Mouse (Mus musculus) lung, adult 2 months (tissue): ENCODE results near the gene Prss23. TPM values are rescaled to one million over a fixed set of nuclear protein-coding genes. Genes with fewer than 3 reads are reported as not detected.

Experiments used
- DNase-seq: peaks from one replicate; pipeline ENCODE4 v3.0.0; 2022
- H3K4me1 ChIP-seq: fragments of 200-500 bp; 2 replicates; pipeline ENCODE4 v1.6.1; 2011; ENCODE audit warnings: low read length; ENCODE audit not compliant: control insufficient read depth, insufficient read depth
- H3K4me3 ChIP-seq: fragments of 200-500 bp; replicated peaks from 2 replicates; pipeline ENCODE3; 2011; ENCODE audit warnings: low read depth, mild to moderate bottlenecking, control low read depth, low read length; ENCODE audit errors: extremely low read depth
- CTCF ChIP-seq: fragments of 200-500 bp; IDR thresholded peaks from 2 replicates; pipeline ENCODE4 v1.5.1; 2011; ENCODE audit warnings: mild to moderate bottlenecking, low read length, control low read depth; ENCODE audit not compliant: insufficient read depth
- POLR2A ChIP-seq: fragments of 200-500 bp; IDR thresholded peaks from 2 replicates; pipeline ENCODE4 v1.6.1; 2011; ENCODE audit warnings: low read depth, mild to moderate bottlenecking, control low read depth, low read length, borderline replicate concordance; ENCODE audit errors: extremely low read depth
- WGBS: fragments of 180-500 bp; shearing (Covaris S2); methylation state at CpG from one replicate; pipeline ENCODE4 v1.1.7; 2018; 5-methylcytosine and 5-hydroxymethylcytosine counted together
- polyA plus RNA-seq: library from polyadenylated mRNA; depleted of rRNA; stranded (reverse); fragments of >200 nt; gene quantifications from 2 replicates; pipeline ENCODE4 v1.2.3, GENCODE M21; 2012; rRNA removed

The Prss23 gene
- polyA plus RNA-seq, 1 experiment: 104 TPM

DNA sequence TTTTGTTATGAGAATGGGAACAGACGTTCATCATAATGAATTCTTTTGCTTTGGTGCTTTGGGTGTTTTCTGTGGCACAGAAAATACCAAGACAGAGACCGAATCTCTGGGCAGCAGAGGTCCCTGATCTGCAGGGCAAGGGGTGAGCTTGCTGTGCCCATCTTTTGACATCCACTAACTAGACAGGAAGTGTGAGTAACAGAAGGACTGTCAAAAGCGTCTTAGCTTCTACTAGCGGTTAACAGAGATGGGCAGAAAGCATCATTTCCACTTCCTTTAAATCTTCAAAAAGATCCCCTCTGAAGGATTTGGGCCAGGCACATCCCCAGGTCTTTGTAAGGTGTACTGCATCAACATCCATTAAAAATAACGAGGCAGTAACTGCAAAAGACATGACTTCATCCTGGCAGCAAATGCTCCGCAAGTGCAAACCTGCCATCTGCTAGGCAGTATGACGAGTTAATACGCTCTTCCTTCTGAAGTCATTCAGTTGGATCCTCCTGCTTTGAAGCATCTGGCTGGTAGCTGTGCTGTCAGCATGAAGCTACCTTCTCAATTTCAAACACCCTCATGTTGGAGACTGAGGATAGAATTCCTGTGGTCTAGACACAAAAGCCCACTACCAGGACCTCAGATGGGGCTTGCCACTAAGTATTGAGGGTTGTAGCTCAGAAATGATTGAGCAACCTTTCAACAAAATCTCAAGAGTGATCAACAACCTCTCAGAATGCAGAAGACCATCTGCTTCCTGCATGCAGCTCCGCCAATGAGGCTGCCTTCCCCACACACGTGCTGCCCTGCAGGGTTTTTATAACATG lies 63.0 kb downstream of the Prss23 start:
- Histone ChIP-seq H3K4me1 (no peaks in the 10 kb centered on the region), H3K4me3 (no peak overlapping the region)
- no peak for TF ChIP-seq POLR2A
- no peak for TF ChIP-seq CTCF
- 74% methylated on average over 10 of the region's 10 CpGs for WGBS
- DNase-seq: no peak

DNA sequence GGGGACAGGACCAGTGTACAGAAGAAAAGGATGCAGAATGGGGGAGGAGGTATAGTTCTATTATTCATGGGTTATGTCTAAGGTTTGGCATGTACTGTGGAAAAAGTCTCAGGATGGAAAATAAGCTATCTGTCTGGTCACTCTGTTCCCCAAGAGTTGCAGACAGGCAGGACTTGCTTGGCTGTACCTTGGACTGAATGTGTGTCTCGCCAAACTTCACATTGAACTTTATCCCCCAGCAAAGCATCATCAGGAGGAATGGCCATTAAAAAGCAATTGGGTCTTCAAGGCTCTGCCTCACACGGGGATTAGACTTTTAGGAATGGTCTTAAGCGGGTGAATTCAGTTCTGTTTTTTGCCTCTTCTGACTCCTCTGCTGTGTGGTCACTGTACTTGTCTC lies 63.7 kb downstream of the Prss23 start:
- TF ChIP-seq CTCF (no peak), POLR2A (no peak)
- no peak overlapping the region for H3K4me3 ChIP-seq
- WGBS: 87% methylated on average over 3 of the region's 3 CpGs
- H3K4me1 ChIP-seq: no peaks in the 10 kb centered on the region
- no peak for DNase-seq

DNA sequence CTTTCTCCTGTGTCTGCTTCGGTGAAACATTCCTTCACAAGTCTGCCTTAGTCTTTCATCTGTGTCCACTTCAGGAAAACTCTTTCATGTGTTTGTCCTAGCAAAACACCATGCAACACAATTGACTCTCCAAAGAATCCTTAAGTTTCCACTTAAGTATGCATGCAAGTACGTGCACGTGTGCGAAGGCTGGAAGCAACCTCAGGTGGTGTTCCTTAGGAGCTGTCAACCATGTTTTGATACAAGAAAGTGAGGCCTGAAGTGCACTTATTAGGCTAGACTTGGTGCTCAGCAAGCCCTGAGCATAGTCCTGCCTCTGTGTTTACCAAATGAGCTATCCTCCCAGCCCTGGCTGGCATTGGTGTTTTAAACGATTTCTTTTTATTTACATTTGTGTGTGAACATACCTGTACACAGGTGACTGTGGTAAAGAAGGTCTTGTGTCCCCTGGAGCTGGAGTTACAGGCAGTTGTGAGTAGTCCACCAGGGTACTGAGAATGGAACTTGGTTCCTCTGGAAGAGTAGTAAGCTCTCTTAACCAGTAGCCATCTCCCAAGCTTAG lies 64.3 kb downstream of the Prss23 start:
- no peak for TF ChIP-seq CTCF
- TF ChIP-seq POLR2A: no peak
- DNase-seq: no peak
- 70% methylated on average over 5 of the region's 5 CpGs for WGBS
- Histone ChIP-seq H3K4me1 (no peaks in the 10 kb centered on the region), H3K4me3 (no peak overlapping the region)

DNA sequence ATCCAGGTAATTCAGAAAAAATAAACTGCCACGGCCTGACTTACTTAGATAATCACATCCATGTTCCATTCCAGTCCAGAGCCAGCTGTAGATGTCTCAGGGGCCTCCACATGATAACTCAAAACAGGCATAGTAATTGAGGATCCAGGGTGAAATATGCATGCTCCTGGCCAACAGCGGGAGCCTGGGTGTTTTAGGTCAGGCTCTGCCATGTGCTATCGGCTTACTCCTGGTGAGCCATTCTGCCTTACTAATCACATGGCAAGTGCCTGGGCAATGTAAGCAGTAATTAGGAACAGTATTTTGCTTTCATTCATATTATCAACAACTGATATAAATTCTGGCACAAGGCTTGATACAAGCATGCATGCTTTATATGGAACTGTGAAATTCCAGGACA lies 65.6 kb downstream of the Prss23 start:
- DNase-seq: no peak

DNA sequence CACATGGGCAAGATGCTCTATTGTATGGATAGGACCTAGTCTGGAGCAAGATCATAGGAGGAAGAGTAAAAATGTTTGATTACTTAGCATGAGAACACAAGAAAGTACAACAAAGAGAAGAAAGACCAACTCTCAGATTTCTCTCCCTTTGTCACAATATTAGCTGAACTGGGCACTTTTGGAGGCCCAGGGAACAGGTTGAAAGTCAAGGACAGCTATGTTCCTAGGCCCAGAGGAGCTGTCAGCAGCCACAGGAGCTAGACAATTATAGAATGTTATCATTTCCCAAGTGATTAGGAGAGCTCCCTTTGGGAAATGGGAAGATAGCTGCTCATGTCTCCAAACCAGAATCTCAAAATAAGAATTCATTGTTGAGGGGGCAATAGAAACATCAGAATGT lies 66.1 kb downstream of the Prss23 start:
- no peak for DNase-seq
- H3K4me3 ChIP-seq: no peak overlapping the region
- TF ChIP-seq POLR2A (no peak), CTCF (no peak)
- no peaks in the 10 kb centered on the region for H3K4me1 ChIP-seq

More for the DNA sequence above, 65.6 kb downstream of the Prss23 start:
- TF ChIP-seq POLR2A (no peak), CTCF (no peak)
- WGBS: 80% methylated on average over 3 of the region's 3 CpGs
- Histone ChIP-seq H3K4me3 (no peak overlapping the region), H3K4me1 (no peaks in the 10 kb centered on the region)

DNA sequence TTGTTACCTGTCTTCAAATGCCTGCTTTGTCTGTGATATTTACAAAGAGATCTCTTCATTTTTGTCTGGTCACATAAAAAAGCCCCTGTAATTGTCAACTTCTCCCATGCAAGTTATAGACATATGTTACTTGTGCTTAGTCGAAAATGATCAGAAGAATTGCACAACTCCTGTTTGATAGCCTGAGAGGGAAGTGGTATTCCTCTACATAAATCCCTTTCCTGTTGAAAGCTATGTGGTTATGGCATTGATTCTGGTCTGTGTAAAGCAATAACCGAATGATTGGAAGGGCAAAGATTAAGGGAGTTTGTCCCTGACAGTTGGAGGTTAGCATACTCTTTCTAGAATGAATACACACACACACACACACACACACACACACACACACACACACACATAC lies 67.3 kb downstream of the Prss23 start:
- Histone ChIP-seq H3K4me3 (no peak overlapping the region), H3K4me1 (no peaks in the 10 kb centered on the region)
- TF ChIP-seq CTCF: no peak
- no peak for TF ChIP-seq POLR2A
- DNase-seq: no peak
- WGBS: 63% methylated on average over 2 of the region's 2 CpGs

Other genes with a start within 250 kb of the Prss23 start
- 48.9 and 52.7 TPM in 2 replicates for gene Tmem135, start 123.0 kb downstream of the Prss23 start, polyA plus RNA-seq
- 27.8 and 34.5 TPM in 2 replicates for gene Fzd4, start 122.8 kb downstream of the Prss23 start, polyA plus RNA-seq
- 3.1 and 5.4 TPM in 2 replicates for gene Me3, start 105.2 kb upstream of the Prss23 start, polyA plus RNA-seq